Mouse (Mus musculus): Measurements from ENCODE around the gene Cish. TPM values are rescaled to one million over a fixed set of nuclear protein-coding genes. Genes with fewer than 3 reads are reported as not detected.

The Cish gene
- polyA plus RNA-seq, 2 experiments: 2.8 to 6.0 TPM

DNA sequence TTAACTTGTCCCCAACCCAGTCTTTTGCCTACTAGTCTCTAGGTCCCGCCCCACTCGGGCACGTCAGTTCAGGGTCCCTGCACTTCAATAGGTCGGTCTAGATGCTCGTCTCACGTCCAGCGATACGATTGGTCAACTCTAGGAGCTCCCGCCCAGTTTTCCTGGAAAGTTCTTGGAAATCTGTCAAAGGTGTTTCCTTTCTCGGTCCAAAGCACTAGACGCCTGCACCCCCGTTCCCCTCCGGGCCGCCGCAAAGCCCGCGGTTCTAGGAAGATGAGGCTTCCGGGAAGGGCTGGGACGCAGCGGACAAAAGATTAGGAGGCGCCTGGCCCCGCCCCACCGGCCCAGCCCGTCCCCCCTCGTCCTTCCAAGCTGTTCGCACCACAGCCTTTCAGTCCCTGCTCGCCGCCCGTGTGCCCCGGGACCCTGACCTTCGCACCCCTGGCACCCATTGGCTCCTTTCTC is 707 bp downstream of the Cish start:
- WGBS (ENCODE audit: insufficient replicate concordance): under 1% methylated on average over 31 of the region's 31 CpGs

DNA sequence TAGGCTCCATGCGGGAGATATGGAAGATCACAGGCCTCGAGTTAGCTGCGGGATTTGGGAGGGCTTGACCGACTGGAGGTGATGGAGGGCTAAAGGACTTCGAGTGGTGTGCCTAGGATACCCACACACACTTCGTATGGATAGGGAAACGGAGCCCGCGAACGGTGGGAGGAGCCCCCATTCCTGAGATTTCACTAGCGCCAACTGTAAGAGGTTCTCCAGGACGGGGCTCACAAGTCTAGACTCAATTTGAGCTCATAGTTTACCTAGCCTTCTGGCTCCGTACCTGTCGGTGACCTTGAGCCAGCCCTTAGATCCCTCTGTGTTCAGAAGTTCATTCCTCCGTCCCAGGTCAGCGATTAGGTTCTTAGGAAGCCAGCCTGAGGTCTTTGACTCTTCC is 1.2 kb downstream of the Cish start:
- Histone ChIP-seq H3K27me3 (ENCODE audit: control insufficient read depth, insufficient read depth, low read length) (peaks cover 3% of the 10 kb centered on the region; the same call in 1 of the 2 replicates), H3K4me3 (ENCODE audit: insufficient read depth in 1 of 2, low read depth in 2 of 2, low read length in 2 of 2) (peak overlapping the region; percentile 75 to 91), H3K4me2 (ENCODE audit: low read depth) (peak overlapping the region; percentile 84), H3K27ac (peak overlapping the region; percentile 68), H3K9ac (replicated peaks) (peak overlapping the region; percentile 91), H3K36me3 (replicated peaks; ENCODE audit: control insufficient read depth, insufficient read depth, low read depth) (peaks cover 12% of the 10 kb centered on the region), H3K4me1 (replicated peaks; ENCODE audit: control insufficient read depth in 2 of 2, insufficient read depth in 2 of 2, low read length in 1 of 2) (peaks cover 36 to 46% of the 10 kb centered on the region in 2 experiments), H3K9me3 (ENCODE audit: control insufficient read depth, low read length) (no peaks in the 10 kb centered on the region)
- no peak for DNase-seq (ENCODE audit: low read depth in 3 of 3, low spot score in 3 of 3)
- peak; percentile 0; the same call in 1 of the 2 replicates for ATAC-seq (ENCODE audit: insufficient read depth)
- 13% methylated on average over 16 of the region's 16 CpGs for WGBS (ENCODE audit: insufficient replicate concordance)
- TF ChIP-seq CTCF (IDR thresholded peaks at IDR 0.05; ENCODE audit: low read depth) (no peak), EP300 (IDR thresholded peaks at IDR 0.05; ENCODE audit: low read depth) (no peak)

More for the DNA sequence above, 707 bp downstream of the Cish start:
- TF ChIP-seq EP300 (IDR thresholded peaks at IDR 0.05; ENCODE audit: low read depth) (peak; percentile 38), CTCF (IDR thresholded peaks at IDR 0.05; ENCODE audit: low read depth) (no peak)
- peak overlapping the region; percentile 75 to 91 for H3K4me3 ChIP-seq (ENCODE audit: insufficient read depth in 1 of 2, low read depth in 2 of 2, low read length in 2 of 2)
- peaks cover 31 to 41% of the 10 kb centered on the region in 2 experiments for H3K4me1 ChIP-seq (replicated peaks; ENCODE audit: control insufficient read depth in 2 of 2, insufficient read depth in 2 of 2, low read length in 1 of 2)
- peak overlapping the region; percentile 91 for H3K9ac ChIP-seq (replicated peaks)
- peak overlapping the region; percentile 68 for H3K27ac ChIP-seq
- no peaks in the 10 kb centered on the region for H3K9me3 ChIP-seq (ENCODE audit: control insufficient read depth, low read length)
- DNase-seq (ENCODE audit: low read depth in 3 of 3, low spot score in 3 of 3) (peak; percentile 94 to 99 (median 96)), ATAC-seq (ENCODE audit: insufficient read depth) (peak; percentile 91)
- H3K36me3 ChIP-seq (replicated peaks; ENCODE audit: control insufficient read depth, insufficient read depth, low read depth): peaks cover 8% of the 10 kb centered on the region
- H3K27me3 ChIP-seq (ENCODE audit: control insufficient read depth, insufficient read depth, low read length): peaks cover 3% of the 10 kb centered on the region; the same call in 1 of the 2 replicates
- H3K4me2 ChIP-seq (ENCODE audit: low read depth): peak overlapping the region; percentile 84

DNA sequence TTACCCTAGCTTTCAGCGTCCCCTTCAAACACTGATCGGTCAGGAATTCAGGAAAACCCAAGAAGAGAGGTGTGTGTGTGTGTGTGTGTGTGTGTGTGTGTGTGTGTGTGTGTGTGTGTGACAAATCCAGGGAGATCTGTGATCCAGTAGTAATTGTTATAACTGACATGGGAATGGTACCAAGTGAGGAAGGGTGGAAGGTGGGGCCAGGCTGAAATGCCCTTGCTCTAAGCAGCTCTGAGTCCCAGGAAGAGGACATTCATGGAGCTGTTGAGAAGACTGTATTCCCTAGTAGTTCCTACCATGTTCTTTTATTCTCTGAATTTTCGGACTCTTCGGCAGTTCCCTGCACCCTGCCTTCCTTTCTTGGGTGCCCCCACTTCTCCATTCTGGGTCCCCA is 1.8 kb downstream of the Cish start:
- Histone ChIP-seq H3K9ac (replicated peaks) (peak overlapping the region; percentile 91), H3K27ac (peak overlapping the region; percentile 68), H3K9me3 (ENCODE audit: control insufficient read depth, low read length) (no peaks in the 10 kb centered on the region), H3K36me3 (replicated peaks; ENCODE audit: control insufficient read depth, insufficient read depth, low read depth) (peaks cover 15% of the 10 kb centered on the region), H3K27me3 (ENCODE audit: control insufficient read depth, insufficient read depth, low read length) (peaks cover 3% of the 10 kb centered on the region; the same call in 1 of the 2 replicates), H3K4me3 (ENCODE audit: insufficient read depth in 1 of 2, low read depth in 2 of 2, low read length in 2 of 2) (peak overlapping the region; percentile 75 to 91), H3K4me1 (replicated peaks; ENCODE audit: control insufficient read depth in 2 of 2, insufficient read depth in 2 of 2, low read length in 1 of 2) (peaks cover 36 to 52% of the 10 kb centered on the region in 2 experiments), H3K4me2 (ENCODE audit: low read depth) (peak overlapping the region; percentile 84)
- TF ChIP-seq EP300 (IDR thresholded peaks at IDR 0.05; ENCODE audit: low read depth): no peak
- no peak for TF ChIP-seq CTCF (IDR thresholded peaks at IDR 0.05; ENCODE audit: low read depth)
- 76% methylated on average over 4 of the region's 4 CpGs for WGBS (ENCODE audit: insufficient replicate concordance)
- ATAC-seq (ENCODE audit: insufficient read depth): no peak
- DNase-seq (ENCODE audit: low read depth in 3 of 3, low spot score in 3 of 3): no peak

DNA sequence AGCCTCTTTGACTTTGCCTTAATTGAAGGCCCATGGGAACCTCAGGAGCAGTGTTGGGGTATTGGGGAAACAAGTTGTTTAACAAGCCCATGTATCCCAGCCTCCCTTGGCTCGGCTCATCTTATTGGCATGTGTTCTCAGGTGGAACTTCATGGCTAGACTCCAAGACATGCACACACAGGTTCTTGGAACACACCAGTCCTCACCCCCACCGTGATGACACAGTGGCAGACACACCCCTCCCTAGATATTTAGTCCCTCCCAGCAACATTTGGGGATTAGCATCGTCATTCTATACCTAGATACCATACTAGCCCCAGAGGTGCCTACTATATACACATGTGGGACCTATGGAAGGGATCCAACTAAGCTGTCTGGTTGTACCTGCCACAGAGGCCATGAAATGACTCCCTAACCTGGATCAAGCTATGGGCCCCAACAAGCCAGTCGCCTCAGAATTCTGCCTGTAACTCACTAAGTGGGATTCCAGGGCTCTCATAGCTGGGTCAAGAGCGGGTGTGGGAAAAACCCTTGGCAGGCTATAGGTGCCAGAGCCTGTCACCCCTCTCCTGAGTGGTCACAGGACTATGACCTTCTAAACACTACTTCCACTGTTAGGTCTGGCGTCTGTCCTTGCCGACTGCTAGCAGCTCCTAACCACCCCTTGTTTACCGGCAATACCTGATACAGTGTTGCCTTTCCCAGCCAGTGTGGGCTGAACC is 2.4 kb downstream of the Cish start:
- TF ChIP-seq CTCF (IDR thresholded peaks at IDR 0.05; ENCODE audit: low read depth) (no peak), EP300 (IDR thresholded peaks at IDR 0.05; ENCODE audit: low read depth) (no peak)
- H3K4me1 ChIP-seq (replicated peaks; ENCODE audit: control insufficient read depth in 2 of 2, insufficient read depth in 2 of 2, low read length in 1 of 2): peaks cover 36 to 56% of the 10 kb centered on the region in 2 experiments
- DNase-seq (ENCODE audit: low read depth in 3 of 3, low spot score in 3 of 3) (peak; percentile 52 to 81 (median 61)), ATAC-seq (ENCODE audit: insufficient read depth) (peak; percentile 52)
- H3K27ac ChIP-seq: peak overlapping the region; percentile 68
- H3K27me3 ChIP-seq (ENCODE audit: control insufficient read depth, insufficient read depth, low read length): peaks cover 1% of the 10 kb centered on the region; the same call in 1 of the 2 replicates
- H3K4me3 ChIP-seq (ENCODE audit: insufficient read depth in 1 of 2, low read depth in 2 of 2, low read length in 2 of 2): peak overlapping the region; percentile 75 to 91
- no peaks in the 10 kb centered on the region for H3K9me3 ChIP-seq (ENCODE audit: control insufficient read depth, low read length)
- 57% methylated on average over 8 of the region's 8 CpGs for WGBS (ENCODE audit: insufficient replicate concordance)
- H3K4me2 ChIP-seq (ENCODE audit: low read depth): peak overlapping the region; percentile 84
- peaks cover 15% of the 10 kb centered on the region for H3K36me3 ChIP-seq (replicated peaks; ENCODE audit: control insufficient read depth, insufficient read depth, low read depth)
- H3K9ac ChIP-seq (replicated peaks): peak overlapping the region; percentile 91

DNA sequence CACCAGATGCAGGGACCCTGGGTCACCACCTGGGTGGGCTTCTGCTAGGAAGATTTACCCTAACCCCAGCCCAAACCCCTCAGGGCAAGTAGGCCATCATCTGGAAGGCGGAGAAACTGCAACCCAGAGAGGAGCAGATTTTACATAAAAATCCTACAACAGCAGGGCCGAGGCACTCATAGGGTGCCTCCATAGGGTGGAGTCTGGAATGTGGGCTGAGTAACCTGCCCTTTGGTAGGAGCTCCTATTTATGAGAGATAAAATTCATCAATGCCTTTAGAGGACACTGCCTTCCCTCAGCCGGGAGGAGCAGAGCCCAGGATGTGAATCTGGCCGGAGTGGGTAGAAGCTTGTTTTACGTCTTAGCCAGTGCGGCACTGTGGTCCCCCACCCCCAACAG is 3.0 kb downstream of the Cish start:
- TF ChIP-seq CTCF (IDR thresholded peaks at IDR 0.05; ENCODE audit: low read depth) (no peak), EP300 (IDR thresholded peaks at IDR 0.05; ENCODE audit: low read depth) (no peak)
- H3K27ac ChIP-seq: peak overlapping the region; percentile 68
- ATAC-seq (ENCODE audit: insufficient read depth): no peak
- H3K9me3 ChIP-seq (ENCODE audit: control insufficient read depth, low read length): no peaks in the 10 kb centered on the region
- H3K4me1 ChIP-seq (replicated peaks; ENCODE audit: control insufficient read depth in 2 of 2, insufficient read depth in 2 of 2, low read length in 1 of 2): peaks cover 36 to 63% of the 10 kb centered on the region in 2 experiments
- 77% methylated on average over 6 of the region's 6 CpGs for WGBS (ENCODE audit: insufficient replicate concordance)
- peaks cover 15% of the 10 kb centered on the region for H3K36me3 ChIP-seq (replicated peaks; ENCODE audit: control insufficient read depth, insufficient read depth, low read depth)
- H3K9ac ChIP-seq (replicated peaks): peak overlapping the region; percentile 91
- peak overlapping the region; percentile 61 to 91 for H3K4me3 ChIP-seq (ENCODE audit: insufficient read depth in 1 of 2, low read depth in 2 of 2, low read length in 2 of 2)
- peak overlapping the region; percentile 84 for H3K4me2 ChIP-seq (ENCODE audit: low read depth)
- H3K27me3 ChIP-seq (ENCODE audit: control insufficient read depth, insufficient read depth, low read length): no peaks in the 10 kb centered on the region
- no peak for DNase-seq (ENCODE audit: low read depth in 3 of 3, low spot score in 3 of 3)

Measured in liver, embryonic 14.5 days (tissue).